Mouse (Mus musculus): ENCODE results near the gene Tpm4. TPM values are rescaled to one million over a fixed set of nuclear protein-coding genes. Genes with fewer than 3 reads are reported as not detected.

The Tpm4 gene
- polyA plus RNA-seq, 1 experiment from 2014 or later = 277 TPM

- H3K4me1 ChIP-seq (replicated peaks; ENCODE audit: control insufficient read depth, insufficient read depth, low read length) = peaks cover 10% of the 10 kb centered on the region
- ATAC-seq (replicated peaks; ENCODE audit: low FRiP score) (peak; percentile 98), DNase-seq (ENCODE audit: low spot score) (peak; percentile 100)
- H3K9me3 ChIP-seq (ENCODE audit: control insufficient read depth, low read length) = no peaks in the 10 kb centered on the region
- H3K27ac ChIP-seq (ENCODE audit: low read depth, low read length) = peak within 1 kb of the TSS; percentile 83
- H3K4me2 ChIP-seq = peak within 1 kb of the TSS; percentile 74
- peak within 1 kb of the TSS; percentile 90 for H3K4me3 ChIP-seq (ENCODE audit: low read depth, low read length)
- no peaks in the 10 kb centered on the region for H3K27me3 ChIP-seq (replicated peaks; ENCODE audit: control insufficient read depth, insufficient read depth, low read length)
- under 1% methylated on average over 79 of the region's 82 CpGs for WGBS
- H3K36me3 ChIP-seq (ENCODE audit: control insufficient read depth, insufficient read depth, low read length) = peaks cover 10% of the 10 kb centered on the region; the same call in 1 of the 2 replicates
- peak within 1 kb of the TSS; percentile 91 for H3K9ac ChIP-seq (ENCODE audit: low read depth, low read length)
Measured at GRCm38 (mm10) chr8:72160707-72161697, 26.2 kb downstream of the Tpm4 start, which contains the start of gene Rab8a. Gene Rab8a (plus strand): TSS chr8:72161200.

GRCm38 (mm10) chr8:72162821-72163220 lies 28.0 kb downstream of the Tpm4 start:
- H3K4me2 ChIP-seq = peak overlapping the region; percentile 74
- peaks cover 10% of the 10 kb centered on the region for H3K4me1 ChIP-seq (replicated peaks; ENCODE audit: control insufficient read depth, insufficient read depth, low read length)
- H3K9ac ChIP-seq (ENCODE audit: low read depth, low read length) = no peak overlapping the region
- H3K9me3 ChIP-seq (ENCODE audit: control insufficient read depth, low read length) = no peaks in the 10 kb centered on the region
- DNase-seq (ENCODE audit: low spot score) (no peak), ATAC-seq (replicated peaks; ENCODE audit: low FRiP score) (no peak)
- H3K27me3 ChIP-seq (replicated peaks; ENCODE audit: control insufficient read depth, insufficient read depth, low read length) = no peaks in the 10 kb centered on the region
- peaks cover 11% of the 10 kb centered on the region; the same call in 1 of the 2 replicates for H3K36me3 ChIP-seq (ENCODE audit: control insufficient read depth, insufficient read depth, low read length)
- H3K4me3 ChIP-seq (ENCODE audit: low read depth, low read length) = peak overlapping the region; percentile 90
- no peak overlapping the region for H3K27ac ChIP-seq (ENCODE audit: low read depth, low read length)

GRCm38 (mm10) chr8:72169098-72169668 lies 34.4 kb downstream of the Tpm4 start:
- Histone ChIP-seq H3K27me3 (replicated peaks; ENCODE audit: control insufficient read depth, insufficient read depth, low read length) (no peaks in the 10 kb centered on the region), H3K4me1 (replicated peaks; ENCODE audit: control insufficient read depth, insufficient read depth, low read length) (0 out of 2 replicates have a peak, but pooled peaks cover 2% of the 10 kb centered on the region), H3K4me2 (no peak overlapping the region), H3K27ac (ENCODE audit: low read depth, low read length) (no peak overlapping the region), H3K4me3 (ENCODE audit: low read depth, low read length) (no peak overlapping the region), H3K36me3 (ENCODE audit: control insufficient read depth, insufficient read depth, low read length) (peaks cover 41% of the 10 kb centered on the region), H3K9me3 (ENCODE audit: control insufficient read depth, low read length) (no peaks in the 10 kb centered on the region), H3K9ac (ENCODE audit: low read depth, low read length) (no peak overlapping the region)
- 78% methylated on average over 3 of the region's 3 CpGs for WGBS
- DNase-seq (ENCODE audit: low spot score) (no peak), ATAC-seq (replicated peaks; ENCODE audit: low FRiP score) (no peak; the same call in 1 of the 2 replicates)

- 74% methylated on average over 3 of the region's 3 CpGs for WGBS
- no peaks in the 10 kb centered on the region for H3K9me3 ChIP-seq (ENCODE audit: control insufficient read depth, low read length)
- H3K27ac ChIP-seq (ENCODE audit: low read depth, low read length) = no peak overlapping the region
- peaks cover 47% of the 10 kb centered on the region for H3K36me3 ChIP-seq (ENCODE audit: control insufficient read depth, insufficient read depth, low read length)
- no peak overlapping the region for H3K9ac ChIP-seq (ENCODE audit: low read depth, low read length)
- H3K4me1 ChIP-seq (replicated peaks; ENCODE audit: control insufficient read depth, insufficient read depth, low read length) = 0 out of 2 replicates have a peak, but pooled peaks cover 2% of the 10 kb centered on the region
- ATAC-seq (replicated peaks; ENCODE audit: low FRiP score) = 0 out of 2 replicates have a peak, but pooled peaks have one; percentile 35
- no peak overlapping the region for H3K4me3 ChIP-seq (ENCODE audit: low read depth, low read length)
- no peak overlapping the region for H3K4me2 ChIP-seq
- DNase-seq (ENCODE audit: low spot score) = no peak
- no peaks in the 10 kb centered on the region for H3K27me3 ChIP-seq (replicated peaks; ENCODE audit: control insufficient read depth, insufficient read depth, low read length)
Measured at GRCm38 (mm10) chr8:72169681-72170249, 35.0 kb downstream of the Tpm4 start.

- Histone ChIP-seq H3K9me3 (ENCODE audit: control insufficient read depth, low read length) (no peaks in the 10 kb centered on the region), H3K27ac (ENCODE audit: low read depth, low read length) (no peak overlapping the region), H3K27me3 (replicated peaks; ENCODE audit: control insufficient read depth, insufficient read depth, low read length) (no peaks in the 10 kb centered on the region), H3K4me2 (no peak overlapping the region), H3K4me1 (replicated peaks; ENCODE audit: control insufficient read depth, insufficient read depth, low read length) (no peaks in the 10 kb centered on the region), H3K9ac (ENCODE audit: low read depth, low read length) (no peak overlapping the region), H3K4me3 (ENCODE audit: low read depth, low read length) (no peak overlapping the region), H3K36me3 (ENCODE audit: control insufficient read depth, insufficient read depth, low read length) (peaks cover 42% of the 10 kb centered on the region)
- ATAC-seq (replicated peaks; ENCODE audit: low FRiP score) = peak; percentile 42
- DNase-seq (ENCODE audit: low spot score) = peak; percentile 48
- WGBS = 63% methylated on average over 5 of the region's 5 CpGs
Measured at GRCm38 (mm10) chr8:72177346-72177925, 42.7 kb downstream of the Tpm4 start.

GRCm38 (mm10) chr8:72183554-72184202 lies 48.9 kb downstream of the Tpm4 start:
- H3K4me1 ChIP-seq (replicated peaks; ENCODE audit: control insufficient read depth, insufficient read depth, low read length) = no peaks in the 10 kb centered on the region
- H3K9me3 ChIP-seq (ENCODE audit: control insufficient read depth, low read length) = no peaks in the 10 kb centered on the region
- H3K27me3 ChIP-seq (replicated peaks; ENCODE audit: control insufficient read depth, insufficient read depth, low read length) = no peaks in the 10 kb centered on the region
- peaks cover 14% of the 10 kb centered on the region for H3K36me3 ChIP-seq (ENCODE audit: control insufficient read depth, insufficient read depth, low read length)
- no peak for DNase-seq (ENCODE audit: low spot score)
- H3K27ac ChIP-seq (ENCODE audit: low read depth, low read length) = no peak overlapping the region
- 76% methylated on average over 2 of the region's 2 CpGs for WGBS
- H3K4me2 ChIP-seq = no peak overlapping the region
- no peak overlapping the region for H3K4me3 ChIP-seq (ENCODE audit: low read depth, low read length)
- no peak overlapping the region for H3K9ac ChIP-seq (ENCODE audit: low read depth, low read length)
- no peak for ATAC-seq (replicated peaks; ENCODE audit: low FRiP score)

GRCm38 (mm10) chr8:72187793-72188331 lies 53.1 kb downstream of the Tpm4 start:
- no peaks in the 10 kb centered on the region for H3K4me1 ChIP-seq (replicated peaks; ENCODE audit: control insufficient read depth, insufficient read depth, low read length)
- WGBS = 86% methylated on average over 2 of the region's 2 CpGs
- DNase-seq (ENCODE audit: low spot score) = no peak
- no peak overlapping the region for H3K4me3 ChIP-seq (ENCODE audit: low read depth, low read length)
- H3K9me3 ChIP-seq (ENCODE audit: control insufficient read depth, low read length) = no peaks in the 10 kb centered on the region
- no peak overlapping the region for H3K27ac ChIP-seq (ENCODE audit: low read depth, low read length)
- H3K27me3 ChIP-seq (replicated peaks; ENCODE audit: control insufficient read depth, insufficient read depth, low read length) = no peaks in the 10 kb centered on the region
- no peaks in the 10 kb centered on the region for H3K36me3 ChIP-seq (ENCODE audit: control insufficient read depth, insufficient read depth, low read length)
- no peak overlapping the region for H3K9ac ChIP-seq (ENCODE audit: low read depth, low read length)
- H3K4me2 ChIP-seq = no peak overlapping the region
- ATAC-seq (replicated peaks; ENCODE audit: low FRiP score) = no peak

Data from liver, embryonic 11.5 days (tissue).